Mouse (Mus musculus): ENCODE results near the gene Fam53a.

Fam53a gene

DNA sequence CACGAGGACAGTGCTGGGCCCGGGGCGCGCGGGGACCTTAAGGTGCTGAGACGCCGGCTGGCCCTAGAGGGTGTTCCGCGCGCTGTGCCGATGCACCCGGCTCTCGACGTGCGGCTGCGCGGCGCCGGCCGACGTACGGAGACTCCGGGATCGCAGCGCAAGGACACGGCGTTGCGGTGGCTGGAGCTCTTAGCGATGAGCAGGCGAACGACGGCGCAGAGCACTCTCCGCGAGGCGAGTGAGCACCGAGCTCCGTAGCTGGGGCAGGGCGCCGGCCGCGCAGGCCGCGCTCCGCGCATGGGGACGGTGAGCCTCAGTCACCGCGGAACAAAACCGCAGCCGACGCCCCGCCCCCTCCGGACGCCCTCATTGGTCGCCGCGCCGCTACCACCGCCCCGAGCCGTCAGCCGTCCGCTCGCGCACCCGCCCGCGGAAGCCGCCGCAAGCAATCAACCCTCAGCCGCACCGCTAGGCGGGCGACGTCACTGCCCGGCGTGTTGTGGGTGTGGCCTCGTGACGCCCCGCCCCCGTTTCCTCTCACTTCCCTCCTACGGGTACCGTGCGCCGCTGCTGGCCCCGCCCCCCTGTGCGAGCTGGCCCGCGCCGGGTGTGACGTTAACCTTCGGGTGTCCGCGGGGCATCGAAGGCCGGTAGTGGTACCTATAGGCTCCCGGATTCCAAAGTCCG is at the start of gene Fam53a, which contains the start of gene Gm9903:
Gene Fam53a (minus strand): TSS at position 335 of the 687 bp plus-strand sequence.
Gene Gm9903 (plus strand): TSS at position 625 of the 687 bp plus-strand sequence.
- DNase-seq (ENCODE audit: inconsistent ontology term) = peak; percentile 99

DNA sequence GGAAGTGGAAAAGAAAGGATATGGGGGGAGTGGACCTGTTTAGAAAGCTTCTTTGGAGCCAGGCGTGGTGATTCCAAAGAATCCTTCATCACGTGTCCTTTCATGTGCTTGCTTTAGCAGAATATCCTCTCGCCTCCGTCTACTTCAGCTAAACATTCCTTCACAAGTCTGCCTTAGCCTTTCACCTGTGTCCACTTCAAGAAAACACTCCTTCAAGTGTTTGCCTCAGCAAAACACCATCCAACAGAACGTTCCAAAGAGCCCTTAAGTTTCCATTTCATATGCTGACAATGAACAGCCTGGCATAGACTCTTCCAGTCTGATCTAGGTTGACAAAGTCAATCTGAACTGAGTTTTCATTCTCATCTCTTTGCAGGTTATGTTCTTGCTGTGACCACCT is 48.8 kb upstream of the Fam53a start:
- DNase-seq (ENCODE audit: inconsistent ontology term) = no peak

DNA sequence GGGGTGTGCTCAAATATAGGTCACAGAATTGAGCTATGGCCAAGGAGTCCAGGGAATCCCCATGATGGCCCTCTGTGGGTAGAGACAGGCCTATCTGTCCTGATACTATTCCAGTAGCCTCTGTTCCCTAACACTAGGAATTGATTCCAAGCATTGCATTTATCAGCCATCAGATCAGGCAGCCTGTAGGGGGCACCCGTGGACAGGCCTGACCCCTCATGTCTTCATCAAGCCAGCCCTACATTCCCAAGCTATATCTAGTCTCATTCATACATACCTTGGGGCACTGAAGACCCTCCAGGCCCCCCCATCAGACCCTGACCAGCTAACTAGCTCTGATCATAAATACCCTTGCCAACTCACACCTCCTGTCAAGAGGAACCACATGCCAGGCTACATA is 46.5 kb upstream of the Fam53a start:
- peak; percentile 67 for DNase-seq (ENCODE audit: inconsistent ontology term)

DNA sequence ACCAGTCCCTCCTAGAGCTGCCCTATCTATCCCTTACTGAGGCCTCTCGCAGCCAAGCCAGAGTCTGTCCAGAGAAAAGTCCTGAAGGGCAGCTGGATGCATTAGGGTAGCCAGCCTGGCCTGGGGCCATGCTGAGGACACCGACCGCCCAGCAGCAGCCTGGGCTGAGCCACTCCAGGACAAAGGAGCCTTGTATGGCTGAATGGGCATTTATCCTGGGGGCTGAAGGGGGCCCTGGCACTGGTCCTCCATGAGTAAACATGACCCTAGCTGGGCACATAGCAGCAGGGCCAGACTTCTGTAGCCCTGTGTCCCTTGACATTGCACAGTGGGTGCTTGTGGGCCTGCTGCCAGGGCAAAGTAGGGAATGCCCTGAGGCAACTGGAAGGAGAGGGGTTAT is 45.0 kb upstream of the Fam53a start:
- peak; percentile 96 for DNase-seq (ENCODE audit: inconsistent ontology term)

DNA sequence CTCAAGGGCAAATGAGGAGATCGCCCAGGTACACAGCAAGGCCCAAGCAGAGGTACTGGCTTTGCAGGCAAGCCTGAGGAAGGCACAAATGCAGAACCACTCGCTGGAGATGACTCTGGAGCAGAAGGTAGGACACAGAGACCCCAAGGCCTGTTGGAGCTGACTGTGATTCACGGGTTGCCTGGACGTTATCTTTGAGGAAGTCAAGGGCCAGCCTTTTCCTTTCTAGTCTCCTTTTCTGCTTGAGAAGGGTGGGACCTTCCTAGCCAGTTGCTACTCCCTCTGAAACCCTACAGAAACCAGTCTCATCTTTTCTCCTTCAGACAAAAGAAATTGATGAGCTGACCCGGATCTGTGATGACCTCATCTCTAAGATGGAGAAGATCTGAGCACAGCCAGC is 42.2 kb upstream of the Fam53a start:
- DNase-seq (ENCODE audit: inconsistent ontology term) = no peak

DNA sequence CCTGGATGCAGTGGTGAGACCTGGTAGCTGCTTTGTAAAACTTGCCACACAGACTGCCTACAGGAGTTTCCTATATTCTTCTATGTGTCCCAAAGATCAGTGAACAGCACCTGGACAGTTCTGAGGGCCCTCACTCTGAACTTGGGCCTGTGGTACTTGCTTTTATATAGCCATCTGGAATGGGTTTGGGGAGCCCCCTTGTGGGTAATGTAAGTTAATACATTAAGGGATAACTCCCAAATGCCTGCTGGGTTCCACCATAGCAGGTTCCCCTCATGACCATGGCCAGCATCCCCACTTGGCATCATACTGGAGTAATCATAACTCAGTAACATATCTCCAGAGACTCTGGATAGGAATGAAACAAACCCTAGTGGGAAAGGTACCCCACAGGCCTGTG is 38.8 kb upstream of the Fam53a start:
- DNase-seq (ENCODE audit: inconsistent ontology term) = no peak

DNA sequence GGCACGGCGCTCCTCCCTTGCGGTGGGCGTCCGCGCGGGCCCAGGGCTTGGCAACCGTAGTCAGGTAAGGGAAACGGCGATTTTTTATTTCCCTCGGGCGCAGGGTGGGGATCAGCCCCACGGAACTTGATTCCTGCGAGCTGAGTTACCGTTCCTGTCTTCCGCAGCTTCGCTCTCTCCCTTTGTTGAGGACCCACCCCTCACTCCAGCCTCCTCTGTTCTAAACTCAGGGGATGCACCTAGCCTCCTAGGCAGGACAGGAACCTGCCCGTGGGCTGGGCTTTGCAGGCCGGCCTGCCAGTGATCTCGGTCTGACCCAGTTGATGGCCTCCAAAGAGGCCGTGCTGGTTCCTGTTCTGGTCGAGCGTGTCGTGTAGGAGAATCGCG is 29.2 kb upstream of the Fam53a start:
- no peak for DNase-seq (ENCODE audit: inconsistent ontology term)

DNA sequence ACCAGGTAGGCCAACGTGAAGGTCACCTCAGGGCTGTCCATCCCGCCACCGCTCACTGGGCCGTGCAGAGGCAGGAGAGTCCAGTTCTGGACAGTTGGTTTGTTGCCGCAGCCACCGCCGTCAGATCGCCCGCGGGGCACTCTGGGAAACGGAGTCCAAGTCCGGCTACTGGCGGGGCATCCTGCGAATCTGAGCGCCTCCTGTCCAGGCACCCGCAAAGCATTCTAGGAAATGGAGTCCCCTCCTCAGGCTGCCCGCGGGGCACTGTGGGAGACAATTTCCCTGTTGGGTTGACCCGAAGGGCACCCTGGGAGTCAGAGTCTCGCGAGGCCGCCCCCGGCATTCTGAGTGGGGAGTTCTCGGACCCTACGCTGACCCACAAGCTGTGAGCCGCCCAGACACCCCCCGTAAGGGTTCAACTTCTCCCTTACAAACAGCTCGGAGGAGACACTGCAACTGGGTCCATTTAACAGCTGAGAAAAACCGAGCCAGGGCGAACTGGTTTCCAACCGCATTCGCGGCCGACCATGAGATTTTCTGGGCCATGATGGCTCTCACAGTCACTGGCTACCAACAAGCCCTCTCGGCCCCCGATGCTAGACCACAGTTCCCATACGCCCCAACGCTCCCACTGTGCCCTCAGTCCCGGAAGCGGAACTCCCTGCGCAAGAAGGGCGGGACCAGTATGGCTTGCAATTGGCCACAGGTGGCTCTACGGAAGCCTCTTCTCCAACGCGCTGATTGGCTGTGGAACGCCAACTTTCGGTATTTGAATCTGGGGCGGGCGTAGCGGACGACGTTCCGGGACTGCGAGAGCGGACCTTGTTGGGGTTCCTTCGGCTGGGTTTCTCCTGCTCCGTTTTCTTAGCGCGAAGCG is 28.6 kb upstream of the Fam53a start, which contains the start of the genes Tacc3 and Tmem129:
Gene Tacc3 (plus strand): TSS at position 342 of the 877 bp plus-strand sequence.
Gene Tmem129 (minus strand): TSS at position 630 of the 877 bp plus-strand sequence.
- peak; percentile 100 for DNase-seq (ENCODE audit: inconsistent ontology term)

DNA sequence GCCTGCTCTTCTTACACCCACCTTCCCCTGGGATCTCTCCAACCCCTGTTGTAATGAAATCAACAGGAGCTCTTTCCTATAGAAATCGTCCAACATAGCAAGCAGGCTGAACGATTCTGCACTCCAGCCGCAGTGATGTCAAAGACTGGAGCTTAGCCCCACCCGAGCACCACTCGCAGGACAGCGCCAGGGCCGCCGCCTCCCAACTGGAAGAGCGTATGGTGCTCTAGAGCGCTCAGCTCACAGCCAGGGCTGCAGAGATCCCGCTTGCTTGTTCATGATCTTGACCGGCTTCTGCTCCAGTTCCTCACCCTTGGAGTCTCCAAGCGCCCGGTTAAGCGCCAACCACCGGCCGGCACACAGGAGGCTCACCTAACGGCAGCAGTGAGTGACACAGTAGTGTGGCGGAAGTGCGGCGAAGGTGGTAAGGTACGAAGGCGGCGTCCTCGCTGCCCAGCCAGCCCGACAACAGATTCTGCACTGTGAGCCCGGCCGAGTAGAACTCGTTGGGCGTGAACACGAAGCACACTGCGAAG is 27.9 kb upstream of the Fam53a start:
- DNase-seq (ENCODE audit: inconsistent ontology term) = no peak

DNA sequence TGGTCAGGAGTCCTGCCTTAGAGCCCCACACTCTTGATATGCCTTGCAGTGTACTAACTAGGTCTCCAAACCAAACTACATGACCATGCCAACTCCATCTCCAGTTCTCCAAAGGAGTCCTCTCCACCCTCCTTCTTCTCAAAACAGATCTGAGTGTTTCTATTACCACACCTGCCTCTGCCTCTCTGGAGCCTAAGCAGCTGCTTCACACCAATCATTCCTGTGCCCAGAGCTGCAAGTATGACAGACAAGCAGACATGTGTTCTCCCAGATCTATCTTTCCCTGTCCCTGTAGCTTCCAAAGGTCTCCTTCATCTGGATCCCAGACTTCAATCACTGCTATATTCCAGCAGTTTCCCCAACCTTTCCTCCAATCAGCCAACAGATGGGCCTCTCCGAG is 27.3 kb upstream of the Fam53a start:
- DNase-seq (ENCODE audit: inconsistent ontology term) = no peak

DNA sequence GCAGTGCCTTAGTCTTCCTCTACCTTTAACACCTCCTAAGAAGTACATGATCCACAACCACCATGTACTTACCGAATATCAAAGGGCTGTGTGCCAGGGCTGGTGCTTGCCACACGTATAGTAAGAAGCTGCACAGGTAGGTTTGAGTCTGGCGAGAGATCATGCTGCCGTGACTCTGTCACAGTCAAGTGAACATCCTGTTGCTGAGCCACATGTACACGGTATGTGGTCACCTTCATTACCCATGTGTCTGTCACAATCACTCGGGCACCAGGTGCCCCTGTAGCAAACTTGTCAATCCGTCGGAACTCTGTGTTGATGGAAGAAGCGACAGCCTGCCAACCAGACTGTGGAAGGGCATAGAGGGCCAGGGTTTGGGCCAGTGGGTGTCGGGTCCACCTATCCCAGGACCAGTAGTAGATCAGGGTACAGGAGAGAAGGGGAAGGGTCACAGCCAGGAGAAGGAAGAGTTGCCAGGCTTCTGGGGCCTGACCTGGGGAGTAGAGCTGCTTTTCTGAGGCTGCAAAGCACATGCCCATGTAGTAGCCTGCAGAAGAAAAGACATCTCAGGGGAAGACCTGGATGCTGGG is 25.9 kb upstream of the Fam53a start:
- no peak for DNase-seq (ENCODE audit: inconsistent ontology term)

DNA sequence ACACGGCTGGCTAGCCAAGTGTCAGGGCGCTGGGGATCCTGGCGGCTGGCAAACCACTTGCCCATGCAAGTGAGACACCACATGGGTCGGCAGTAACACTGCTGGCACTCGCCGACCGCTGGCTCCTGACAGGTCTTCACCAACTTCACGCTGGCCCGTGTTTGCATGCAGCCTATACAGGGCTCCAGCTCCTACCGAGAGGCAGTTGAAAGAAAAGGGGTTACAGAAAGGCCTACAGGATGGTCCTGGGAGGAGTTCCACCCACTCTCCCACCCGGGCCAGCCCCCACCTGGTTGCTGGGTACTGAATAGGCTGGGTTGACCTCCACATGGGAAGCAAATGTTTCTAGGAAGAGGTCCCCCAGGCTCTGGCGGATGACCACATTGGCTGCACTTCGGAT is 25.0 kb upstream of the Fam53a start:
- no peak for DNase-seq (ENCODE audit: inconsistent ontology term)

DNA sequence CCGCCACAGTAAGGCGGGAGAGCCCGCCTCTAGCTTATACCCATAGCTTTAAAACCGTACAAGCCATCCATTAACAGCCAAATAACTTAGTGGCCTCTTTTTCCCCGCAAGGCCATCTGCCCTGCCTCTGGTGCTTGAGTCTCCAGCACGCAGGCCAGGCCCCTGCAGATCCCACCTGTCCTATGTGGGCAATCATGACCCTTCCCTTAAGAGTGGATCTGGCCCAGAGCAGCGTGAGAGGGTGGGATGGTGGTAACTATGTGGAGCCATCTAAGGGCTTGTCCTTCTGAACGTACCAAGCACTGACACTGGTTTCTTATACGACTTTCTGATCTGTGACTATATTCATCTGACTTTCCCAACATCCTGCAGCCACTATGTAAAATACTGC is 23.3 kb upstream of the Fam53a start:
- no peak for DNase-seq (ENCODE audit: inconsistent ontology term)

DNA sequence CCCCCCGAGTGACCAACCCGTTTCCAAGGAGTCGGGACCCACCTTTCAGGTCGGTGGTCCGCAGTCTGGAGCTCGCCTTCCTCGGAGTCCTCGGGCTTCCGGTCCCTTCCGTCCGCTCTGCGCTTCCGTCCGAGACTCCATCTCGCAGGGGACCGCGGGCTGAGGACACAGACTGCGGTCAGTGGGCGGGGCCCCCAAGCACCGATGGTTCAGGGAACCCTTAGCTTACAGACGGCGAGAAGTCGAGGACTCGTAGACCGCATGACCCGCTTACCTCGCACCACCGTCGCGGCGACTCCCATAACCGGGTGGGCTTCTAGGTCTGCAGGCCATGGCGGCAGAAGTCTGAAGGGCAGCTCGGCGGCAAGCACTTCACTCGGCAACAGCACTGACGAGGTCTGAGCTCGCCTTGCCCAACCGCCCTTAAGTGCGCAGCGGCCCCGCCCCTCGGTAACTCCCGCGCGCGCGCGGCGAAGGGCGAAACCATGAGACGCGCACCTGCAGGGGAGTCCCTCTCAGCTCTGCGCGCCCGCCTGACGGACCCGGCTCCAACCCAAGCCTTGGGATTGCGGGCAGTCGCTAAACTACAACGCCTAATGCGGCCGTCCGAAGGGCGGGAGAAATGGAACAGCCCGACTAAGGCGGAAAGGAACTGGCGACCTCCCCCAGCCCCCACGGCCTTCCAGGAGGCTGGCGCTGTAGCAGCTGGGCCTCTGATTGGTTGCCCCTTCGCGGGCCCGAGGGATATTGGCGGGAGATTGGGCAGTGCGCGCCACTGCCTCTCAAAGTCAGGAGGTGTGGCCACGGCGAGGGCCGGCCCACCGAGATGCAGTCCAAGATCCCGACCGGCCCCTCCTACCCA is 22.7 kb upstream of the Fam53a start, which contains the start of gene Slbp:
Gene Slbp (minus strand): TSS at position 654 of the 862 bp plus-strand sequence.
- DNase-seq (ENCODE audit: inconsistent ontology term) = peak; percentile 99

DNA sequence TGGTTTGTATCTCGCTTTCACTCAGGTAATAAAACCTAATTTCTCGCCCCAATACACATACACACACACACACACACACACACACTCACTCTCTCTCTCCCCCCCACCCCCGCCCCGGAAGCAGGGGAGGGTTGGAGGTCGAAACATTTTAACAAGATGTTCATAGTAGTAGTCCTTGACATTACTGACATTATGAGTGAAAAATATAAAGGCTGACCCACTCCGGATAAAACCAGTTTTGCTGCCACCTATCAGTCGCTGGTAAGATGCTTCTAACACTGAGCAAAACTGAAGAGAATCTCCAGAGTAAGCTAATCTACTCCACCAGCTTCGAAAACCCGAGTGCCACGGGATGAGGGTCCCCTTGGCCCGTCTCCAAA is 22.1 kb upstream of the Fam53a start:
- no peak for DNase-seq (ENCODE audit: inconsistent ontology term)

DNA sequence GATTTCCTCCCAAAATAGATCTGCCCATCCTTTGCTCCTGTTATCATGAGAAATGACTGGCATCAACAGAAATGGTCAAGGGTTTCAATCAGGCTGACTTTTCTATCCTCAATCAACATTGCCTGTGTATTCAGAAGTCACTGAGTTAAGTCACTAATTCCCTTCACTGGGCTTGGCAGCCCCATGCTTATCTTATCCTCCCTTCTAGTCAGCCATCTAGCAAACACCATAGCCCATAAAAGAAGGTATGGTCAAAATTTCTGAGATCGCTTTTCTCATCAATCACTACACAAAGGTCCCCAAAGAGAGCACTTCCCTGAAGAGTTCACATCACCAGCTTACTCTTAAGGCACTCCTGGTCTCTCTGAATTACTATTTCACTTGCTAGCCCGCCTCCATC is 21.6 kb upstream of the Fam53a start:
- DNase-seq (ENCODE audit: inconsistent ontology term) = no peak

DNA sequence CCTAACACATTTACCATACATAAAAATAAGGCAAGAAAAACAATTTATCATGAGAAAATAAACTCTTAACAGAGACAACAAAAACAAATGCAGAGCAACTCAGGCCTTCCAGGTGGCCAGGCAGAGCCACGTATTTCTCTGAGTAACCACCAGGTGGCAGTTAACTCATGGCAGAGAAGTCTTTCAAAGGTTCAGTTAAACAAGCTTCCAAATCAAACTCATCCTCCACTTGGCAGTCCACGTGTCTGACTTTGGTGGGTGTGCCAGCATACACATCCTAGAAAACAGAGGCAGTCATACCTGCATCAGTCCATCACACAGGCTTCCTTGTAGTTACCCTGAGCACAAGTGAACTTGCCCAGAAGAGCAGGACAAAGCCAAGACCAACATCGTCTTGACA is 11.2 kb upstream of the Fam53a start:
- no peak for DNase-seq (ENCODE audit: inconsistent ontology term)

DNA sequence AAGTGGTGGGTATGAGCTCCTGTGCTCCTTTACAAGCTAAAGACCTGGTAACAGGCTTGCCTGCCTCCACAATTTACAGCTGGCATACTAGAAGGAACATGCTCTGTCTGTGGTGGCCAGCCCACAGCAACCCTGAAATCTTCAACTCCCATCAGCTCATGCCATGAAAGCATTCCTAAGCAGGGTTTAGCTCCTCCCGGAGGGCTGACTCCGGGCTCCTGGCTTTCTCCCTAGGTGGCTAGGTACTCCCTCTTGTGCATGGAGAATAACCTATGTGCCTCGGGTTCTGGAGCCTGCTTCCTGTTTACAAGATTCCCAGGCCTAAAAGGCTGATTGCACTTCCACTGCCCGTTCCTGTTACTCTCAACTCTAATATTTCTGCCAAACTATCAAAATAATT is 9.4 kb upstream of the Fam53a start:
- no peak for DNase-seq (ENCODE audit: inconsistent ontology term)

DNA sequence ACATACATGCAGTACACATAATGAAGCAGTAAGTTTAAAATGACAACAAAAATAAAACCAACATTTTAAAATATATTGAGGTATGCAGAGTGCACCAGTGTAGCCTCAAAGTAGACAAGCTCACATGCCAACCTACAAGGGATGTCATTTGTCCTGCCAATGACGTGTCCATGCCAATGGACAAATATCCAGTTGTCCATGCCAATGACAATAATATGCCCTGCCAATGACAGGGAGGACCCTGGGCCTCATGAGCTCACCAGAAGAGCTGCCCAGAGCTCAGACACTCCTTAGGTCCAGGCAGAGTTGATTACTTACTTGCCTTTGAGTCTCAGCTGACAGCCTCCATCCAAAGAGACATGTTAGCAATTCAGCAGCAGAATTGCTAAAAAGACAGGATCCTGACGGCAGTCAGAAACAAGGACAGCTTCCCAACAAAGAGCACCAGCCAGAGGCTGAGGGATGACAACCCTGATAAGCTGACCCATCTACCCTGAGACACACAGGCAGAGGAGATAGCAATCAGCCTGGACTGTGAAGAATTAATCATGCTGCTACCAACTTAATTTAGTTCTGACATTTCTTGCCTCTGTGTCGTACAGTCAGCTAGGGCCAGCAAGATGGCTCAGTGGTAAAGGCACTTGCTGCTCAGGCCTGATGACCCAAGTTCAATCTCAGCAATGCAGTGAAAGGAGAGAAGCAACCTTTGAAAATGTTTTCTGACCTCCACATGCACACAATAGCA is 8.3 kb upstream of the Fam53a start:
- no peak for DNase-seq (ENCODE audit: inconsistent ontology term)

DNA sequence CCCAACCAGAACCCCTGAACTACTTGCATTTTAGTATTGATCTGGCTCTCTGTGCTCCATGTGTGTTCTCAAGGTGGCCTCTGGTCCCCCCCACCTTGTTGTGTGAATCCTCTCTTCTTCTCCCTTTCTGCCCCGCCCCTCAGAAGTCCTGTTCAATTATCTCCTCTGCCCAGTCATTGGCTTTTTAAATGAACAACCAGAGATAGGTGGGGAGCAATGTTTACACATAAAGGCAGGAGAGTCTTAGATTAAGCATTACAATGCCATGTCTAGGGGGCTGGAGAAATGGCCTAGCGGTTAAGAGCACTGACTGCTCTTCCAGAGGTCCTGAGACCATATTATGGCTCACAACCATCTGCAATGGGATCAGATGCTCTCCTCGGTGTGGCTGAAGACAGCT is 5.9 kb upstream of the Fam53a start:
- no peak for DNase-seq (ENCODE audit: inconsistent ontology term)

DNA sequence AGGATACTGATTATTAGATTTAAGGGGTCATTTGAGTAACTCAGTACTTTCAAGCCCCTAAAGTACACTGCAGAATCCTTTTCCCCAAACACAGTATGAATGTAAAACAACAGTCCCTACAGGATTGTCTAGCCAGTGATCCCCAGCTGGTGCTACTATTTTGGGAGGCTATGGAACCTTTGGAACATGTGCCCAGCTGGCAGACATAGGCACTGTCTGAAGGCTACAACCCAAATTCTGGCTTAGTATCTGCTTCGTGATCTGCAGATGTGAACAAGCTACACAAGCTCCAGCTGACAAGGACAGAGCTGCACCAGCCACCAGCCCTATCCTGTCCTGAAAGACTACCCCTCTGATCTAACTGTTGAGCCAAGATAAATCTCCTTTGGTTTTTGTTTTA is 3.1 kb upstream of the Fam53a start:
- DNase-seq (ENCODE audit: inconsistent ontology term) = no peak

Data from Muller cell, postnatal 12 days (primary cell).